Mouse (Mus musculus): ENCODE measurements around the gene Nrbp1. TPM values are rescaled to one million over a fixed set of nuclear protein-coding genes. Genes with fewer than 3 reads are reported as not detected.
A peak's percentile ranks its signal among the peaks of the same experiment; 100 is the strongest.

Nrbp1 gene
- total RNA-seq, 2 experiments from 2014 or later = 72.9 to 75.8 TPM

GRCm38 (mm10) chr5:31252795-31253545 lies 12.3 kb downstream of the Nrbp1 start:
- intact Hi-C loops (cut with DNase I) = no loop called here
- DNase-seq (ENCODE audit: low spot score in 2 of 2) = no peak

DNA sequence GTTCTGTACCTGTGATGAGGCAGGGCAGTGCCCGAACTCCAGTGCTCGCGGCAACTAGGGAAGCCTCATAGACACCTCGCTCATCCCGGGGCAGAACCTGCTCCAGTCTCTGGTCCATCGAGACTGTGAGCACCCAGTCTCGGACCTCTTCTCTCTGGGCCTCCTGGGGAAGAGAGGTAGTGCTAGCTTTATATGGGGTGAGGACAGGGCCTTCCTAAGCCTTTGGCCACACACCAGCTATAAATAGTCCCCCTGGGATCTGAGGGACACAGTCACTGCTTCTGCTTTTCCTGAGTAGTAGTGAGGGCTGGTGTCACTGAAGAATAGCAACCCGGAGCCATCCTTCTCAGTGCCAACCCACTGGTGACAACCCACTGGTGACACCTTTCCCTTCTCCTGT lies 13.1 kb downstream of the Nrbp1 start:
- intact Hi-C loops (cut with DNase I) = no loop called here

GRCm38 (mm10) chr5:31254452-31254851 lies 13.8 kb downstream of the Nrbp1 start:
- DNase-seq (ENCODE audit: low spot score in 2 of 2) = no peak
- intact Hi-C loops (cut with DNase I) = no loop called here

More for the DNA sequence above, 13.1 kb downstream of the Nrbp1 start:
- DNase-seq (ENCODE audit: low spot score in 2 of 2) = no peak

DNA sequence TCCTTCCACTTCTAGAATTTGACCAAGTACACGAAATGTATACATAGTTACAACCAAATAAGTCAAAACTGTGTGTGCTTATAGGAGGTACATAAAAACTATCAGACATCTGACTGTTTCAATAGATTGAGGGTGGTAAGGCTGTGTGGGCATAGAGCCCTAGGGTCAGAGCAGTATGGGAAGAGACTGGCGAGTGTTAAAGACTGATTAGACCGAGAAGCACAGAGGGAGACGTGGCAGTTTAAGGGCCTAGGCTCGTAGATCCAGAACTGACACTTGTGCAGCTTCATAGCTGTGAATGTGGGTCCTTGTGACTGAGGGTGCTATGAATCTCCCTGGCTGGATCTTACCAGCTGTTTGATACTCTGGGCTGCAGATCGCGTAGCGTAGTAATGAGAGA lies 14.2 kb downstream of the Nrbp1 start:
- intact Hi-C loops (cut with DNase I) = no loop called here
- DNase-seq (ENCODE audit: low spot score in 2 of 2) = no peak

GRCm38 (mm10) chr5:31255381-31255780 lies 14.7 kb downstream of the Nrbp1 start:
- intact Hi-C loops (cut with DNase I) = no loop called here
- DNase-seq (ENCODE audit: low spot score in 2 of 2) = no peak

GRCm38 (mm10) chr5:31255971-31256370 lies 15.3 kb downstream of the Nrbp1 start:
- intact Hi-C loops (cut with DNase I) = no loop called here
- DNase-seq (ENCODE audit: low spot score in 2 of 2) = no peak

DNA sequence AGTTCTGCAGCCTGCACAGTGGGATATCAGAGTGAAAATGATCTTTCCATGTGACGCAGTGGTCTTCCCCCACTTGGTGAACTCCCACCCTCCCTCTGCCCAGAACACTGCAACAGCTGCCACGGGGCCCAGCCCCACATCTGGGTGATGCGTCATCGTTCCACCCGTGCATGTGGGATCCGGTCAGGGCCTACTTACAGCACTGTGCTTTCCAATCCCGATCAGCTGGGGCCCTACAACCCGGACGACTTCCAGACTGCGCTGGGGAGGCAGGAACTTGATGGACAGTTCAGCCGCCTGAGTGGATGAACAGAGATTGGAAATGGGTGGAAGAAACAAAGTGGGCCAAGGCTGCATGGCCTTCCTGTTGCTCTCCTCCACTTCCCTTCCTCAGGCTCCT lies 17.0 kb downstream of the Nrbp1 start:
- intact Hi-C loops (cut with DNase I) = no loop called here
- DNase-seq (ENCODE audit: low spot score in 2 of 2) = no peak

- intact Hi-C loops (cut with DNase I) = no loop called here
- DNase-seq (ENCODE audit: low spot score in 2 of 2) = no peak
Observed at GRCm38 (mm10) chr5:31266101-31266500, 25.4 kb downstream of the Nrbp1 start.

DNA sequence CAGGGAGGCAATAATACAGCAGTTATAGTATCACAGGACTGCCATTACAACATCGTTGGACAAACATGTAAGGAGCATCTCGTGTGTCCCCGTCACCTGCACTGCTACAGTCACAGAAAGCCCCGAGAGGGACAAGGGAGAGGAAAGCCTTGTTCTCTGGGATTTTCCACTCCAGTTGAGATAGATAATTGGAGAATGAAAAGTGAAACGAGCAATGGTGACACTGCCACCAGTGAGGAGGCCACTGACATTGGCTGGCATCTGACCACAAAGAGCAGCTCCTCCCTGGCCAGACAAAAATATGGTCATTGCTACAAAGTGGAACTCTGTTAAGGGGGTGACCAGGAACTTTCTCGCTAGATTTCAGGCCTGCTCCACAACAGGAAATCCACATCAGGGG lies 27.0 kb downstream of the Nrbp1 start:
- intact Hi-C loops (cut with DNase I) = no loop called here
- no peak for DNase-seq (ENCODE audit: low spot score in 2 of 2)

DNA sequence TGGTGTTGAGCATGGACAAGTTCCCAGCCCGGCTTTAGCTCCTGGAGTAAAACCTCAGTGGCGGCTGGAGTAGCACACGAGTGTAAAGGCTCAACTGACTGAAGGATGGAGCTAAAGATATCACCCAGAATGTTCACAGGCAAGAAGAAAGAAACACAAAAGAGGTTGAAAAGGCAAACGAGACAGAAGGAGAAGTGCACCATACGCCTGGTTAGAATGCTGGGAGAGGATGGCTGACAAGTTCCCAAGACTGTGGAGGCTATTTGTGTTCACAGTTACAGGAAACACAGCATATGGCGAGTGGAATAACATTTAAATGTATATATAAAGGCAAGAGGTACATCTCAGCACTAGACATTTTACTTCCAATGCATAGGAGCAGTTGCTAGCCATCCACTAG lies 32.4 kb downstream of the Nrbp1 start:
- intact Hi-C loops (cut with DNase I) = no loop called here
- DNase-seq (ENCODE audit: low spot score in 2 of 2) = peak in 1 of 2 experiments; percentile 32

GRCm38 (mm10) chr5:31279245-31279988 lies 38.8 kb downstream of the Nrbp1 start:
- intact Hi-C loops (cut with DNase I) = no loop called here
- no peak for DNase-seq (ENCODE audit: low spot score in 2 of 2)

- no peak for DNase-seq (ENCODE audit: low spot score in 2 of 2)
- intact Hi-C loops (cut with DNase I) = loop anchor here (10.0 kb wide), 1 partner anchor 187 kb away; no protein-coding TSS in a partner anchor
Observed at GRCm38 (mm10) chr5:31288225-31288624, 47.6 kb downstream of the Nrbp1 start.

DNA sequence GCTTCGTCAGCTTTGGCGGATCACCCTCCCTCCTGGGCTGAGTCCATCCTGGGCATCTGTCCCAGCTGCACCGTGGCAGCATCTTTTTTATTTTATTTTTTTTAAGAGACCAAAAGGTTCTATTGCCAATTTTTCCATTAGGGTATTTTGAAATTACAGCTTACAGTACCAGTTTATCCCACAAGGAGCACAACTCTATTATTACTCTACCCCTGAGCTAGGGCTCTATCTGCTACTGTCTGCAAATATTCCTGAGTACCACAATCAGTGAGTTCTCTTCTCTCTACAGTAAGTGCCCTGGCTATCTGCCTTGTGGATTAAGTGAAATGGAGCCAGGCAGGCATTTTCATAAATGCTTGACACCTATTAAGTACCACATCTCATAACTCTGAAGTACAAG lies 48.0 kb downstream of the Nrbp1 start:
- no peak for DNase-seq (ENCODE audit: low spot score in 2 of 2)
- intact Hi-C loops (cut with DNase I) = loop anchor here (10.0 kb wide), 1 partner anchor 186 kb away; no protein-coding TSS in a partner anchor

DNA sequence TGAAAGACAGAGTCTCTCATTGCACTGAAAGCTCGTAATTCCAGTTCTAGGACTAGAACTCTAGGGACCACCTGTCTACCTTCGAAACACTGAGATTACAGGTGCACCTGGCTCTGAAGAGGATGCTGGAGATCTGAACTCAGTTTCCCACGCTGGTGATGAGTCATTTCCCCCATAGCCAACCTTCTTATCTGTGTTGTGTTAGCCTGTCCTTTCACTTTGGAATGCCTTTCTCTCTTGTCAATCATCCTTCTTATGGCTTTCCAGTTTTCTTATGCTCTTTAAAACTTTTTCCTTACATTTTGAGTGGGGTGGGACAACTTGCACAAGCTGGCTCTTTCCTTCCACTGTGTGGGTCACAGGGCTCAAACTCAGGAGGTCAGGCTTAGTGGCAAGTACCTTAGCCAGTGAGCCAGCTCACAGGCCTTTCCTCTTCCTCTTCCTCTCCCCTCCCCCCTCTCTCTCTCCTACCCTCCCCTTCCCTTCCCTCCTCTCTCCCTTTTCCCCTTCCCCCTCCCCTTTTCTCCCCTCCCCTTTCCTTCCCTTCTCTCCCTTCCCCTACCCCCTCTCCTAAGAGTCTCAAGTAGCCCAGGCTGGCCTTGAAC lies 49.1 kb downstream of the Nrbp1 start:
- intact Hi-C loops (cut with DNase I) = loop anchor here (10.0 kb wide), 1 partner anchor 185 kb away; no protein-coding TSS in a partner anchor
- DNase-seq (ENCODE audit: low spot score in 2 of 2) = no peak

DNA sequence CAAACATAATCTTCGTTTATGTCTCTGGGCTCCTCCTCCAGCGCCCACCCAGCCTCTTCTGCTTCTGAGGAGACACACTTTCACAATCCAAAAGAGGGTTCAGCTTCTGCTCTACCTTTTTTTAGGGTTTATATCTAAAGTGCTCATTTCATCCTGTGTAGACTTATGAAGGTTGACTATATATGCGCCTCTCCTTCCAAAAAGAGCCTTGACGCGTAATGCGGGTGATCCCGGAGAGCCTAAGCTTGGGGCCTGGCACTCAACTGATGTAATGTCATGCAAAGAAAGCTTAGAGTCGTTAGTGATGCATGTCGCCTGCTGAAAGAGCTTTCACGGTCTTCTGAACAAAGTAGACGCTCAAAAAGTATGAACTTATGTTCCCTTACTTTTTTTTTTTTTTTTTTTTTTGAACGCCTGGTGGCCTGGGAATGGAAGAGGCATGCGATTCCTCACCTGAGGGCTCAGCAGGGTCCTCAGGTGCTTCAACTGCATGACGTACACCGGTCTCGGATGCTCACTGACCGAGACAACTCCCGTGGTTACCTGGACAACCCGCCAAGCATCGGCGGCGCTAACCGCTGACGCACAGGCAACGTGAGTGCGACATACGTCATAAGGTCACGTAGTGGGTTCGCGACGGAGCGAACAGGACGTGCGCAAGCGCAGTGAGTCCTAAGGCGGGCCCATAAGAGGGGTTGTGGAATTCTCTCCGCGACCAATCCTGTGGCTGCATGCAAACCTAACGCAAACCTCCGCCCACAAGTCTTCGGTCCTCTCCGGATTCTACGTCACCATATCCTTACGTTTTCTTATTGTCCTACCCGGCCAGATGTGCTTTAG lies 50.1 kb downstream of the Nrbp1 start, which contains the start of gene Ift172:
Gene Ift172 (minus strand): TSS at position 596 of the 840 bp plus-strand sequence.
- intact Hi-C loops (cut with DNase I) = no loop called here
- DNase-seq (ENCODE audit: low spot score in 2 of 2) = peak; percentile 97

GRCm38 (mm10) chr5:31291361-31291688 lies 50.7 kb downstream of the Nrbp1 start:
- intact Hi-C loops (cut with DNase I) = no loop called here
- no peak for DNase-seq (ENCODE audit: low spot score in 2 of 2)

DNA sequence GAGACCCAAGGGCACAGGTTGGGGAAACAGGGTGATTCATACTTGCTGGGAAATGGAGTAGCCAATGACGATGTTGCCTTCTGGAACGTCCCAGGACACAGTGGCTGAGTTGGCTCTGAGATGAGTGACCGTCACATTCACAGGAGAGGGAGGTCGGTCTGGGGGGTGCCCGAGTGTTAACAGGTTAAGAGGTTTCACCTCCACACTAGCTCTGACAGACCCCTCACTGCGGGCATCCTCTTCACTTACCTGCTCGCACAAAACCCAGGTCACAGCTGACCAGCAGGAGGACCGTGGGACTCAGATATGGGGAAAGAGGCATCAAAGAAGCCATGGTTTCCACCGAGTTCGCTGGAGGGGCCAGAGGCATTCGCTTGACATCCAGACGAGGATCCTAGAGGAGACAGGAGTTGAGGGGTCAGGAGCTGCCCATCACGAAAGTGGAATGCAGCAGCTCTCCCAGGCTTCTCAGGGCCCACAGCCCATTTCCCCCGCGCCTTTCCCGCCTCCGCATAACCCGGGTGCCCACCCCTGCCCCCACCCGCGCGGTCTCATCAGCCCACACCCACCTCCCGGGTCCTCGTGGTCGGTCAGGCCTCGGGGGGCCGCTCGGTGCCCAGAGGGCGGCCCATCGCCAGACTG lies 54.4 kb downstream of the Nrbp1 start:
- intact Hi-C loops (cut with DNase I) = loop anchor here (5.0 kb wide), 1 partner anchor 157 kb away; the partner anchor contains the start of gene Zfp512
- DNase-seq (ENCODE audit: low spot score in 2 of 2) = no peak

DNA sequence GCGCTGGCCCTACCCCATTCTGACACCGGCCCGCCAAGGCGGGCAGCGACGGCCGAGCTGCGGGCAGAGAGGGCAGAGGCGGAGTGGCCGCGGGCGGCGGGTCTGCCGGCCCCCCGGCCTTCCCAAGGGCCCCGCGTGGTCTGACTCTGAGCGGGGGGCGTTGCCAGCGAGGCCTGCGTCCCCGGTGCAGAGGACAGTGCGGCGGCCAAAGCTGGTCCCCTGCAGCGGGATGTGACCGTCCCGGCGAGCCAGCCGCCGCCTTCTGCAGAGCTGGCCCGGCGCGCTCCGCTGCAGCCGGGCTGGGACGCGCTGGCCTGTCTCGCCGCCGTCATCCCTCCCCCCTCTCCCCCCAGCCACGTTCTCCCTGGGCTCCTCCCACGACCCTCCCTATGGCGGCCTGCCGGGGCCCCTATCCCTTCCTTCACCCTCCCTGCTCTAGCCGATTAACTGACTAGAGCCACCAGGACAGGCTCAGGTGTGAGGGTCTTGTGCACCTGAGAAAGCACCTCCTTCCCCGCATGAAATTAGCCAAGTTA lies 55.0 kb downstream of the Nrbp1 start, which contains the start of gene Fndc4:
Gene Fndc4 (minus strand): TSS at position 475 of the 536 bp plus-strand sequence.
- DNase-seq (ENCODE audit: low spot score in 2 of 2) = peak in 1 of 2 experiments; percentile 52
- intact Hi-C loops (cut with DNase I) = loop anchor here (5.0 kb wide), 1 partner anchor 157 kb away; the partner anchor contains the start of gene Zfp512

Data from left cerebral cortex, postnatal 14 days (tissue).